Mouse (Mus musculus) heart, adult 2 months (tissue): ENCODE results near the gene Hoxb4.

Experiments used
- EP300 ChIP-seq: fragments of 200-500 bp; IDR thresholded peaks from 2 replicates; pipeline ENCODE4 v1.6.1; 2011; ENCODE audit warnings: low read depth, low read length, control low read depth; ENCODE audit not compliant: insufficient read depth
- POLR2A ChIP-seq: fragments of 200-500 bp; IDR thresholded peaks from 2 replicates; pipeline ENCODE4 v1.6.1; 2011; ENCODE audit warnings: mild to moderate bottlenecking, low read depth, low read length, control low read depth; ENCODE audit not compliant: insufficient read depth

DNA sequence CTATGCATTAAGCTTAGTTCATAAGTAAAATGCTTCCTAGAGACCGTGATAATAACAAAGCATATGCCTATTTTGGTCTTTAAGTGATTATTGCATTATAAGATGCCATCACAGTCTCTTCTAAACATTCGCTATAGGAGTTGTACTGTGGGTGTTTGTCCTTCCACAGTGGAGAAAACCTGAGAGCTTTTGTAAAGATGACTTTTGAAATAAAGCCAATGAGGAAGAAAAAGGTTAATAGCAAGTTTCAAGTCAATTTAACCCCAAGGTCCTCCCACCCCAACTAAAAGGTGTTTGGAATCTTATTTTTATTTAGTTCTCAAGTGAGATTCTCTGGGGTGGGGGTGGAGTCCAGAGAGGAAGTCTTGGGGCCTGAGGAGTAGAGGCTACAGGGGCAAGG lies 4.9 kb upstream of the Hoxb4 start:
- TF ChIP-seq EP300 (no peak), POLR2A (no peak)
